Mouse (Mus musculus) adrenal gland, adult 18-20 months (tissue): Measurements from ENCODE around the gene Fuom. TPM values are rescaled to one million over a fixed set of nuclear protein-coding genes. Genes with fewer than 3 reads are reported as not detected.

Experiments used
- DNase-seq, 2 experiments: peaks; one replicate each; pipeline ENCODE4 v3.0.0; 2021 to 2022; ENCODE audit warnings: low spot score in 2 of 2
- total RNA-seq, 2 experiments: library from RNA; stranded (reverse); gene quantifications; 1 replicate in 1 of 2; 2 replicates in 1 of 2; pipeline ENCODE4 v1.2.3; 2021

Gene Fuom
- total RNA-seq, 2 experiments from 2014 or later: 55.7 to 64.0 TPM

DNA sequence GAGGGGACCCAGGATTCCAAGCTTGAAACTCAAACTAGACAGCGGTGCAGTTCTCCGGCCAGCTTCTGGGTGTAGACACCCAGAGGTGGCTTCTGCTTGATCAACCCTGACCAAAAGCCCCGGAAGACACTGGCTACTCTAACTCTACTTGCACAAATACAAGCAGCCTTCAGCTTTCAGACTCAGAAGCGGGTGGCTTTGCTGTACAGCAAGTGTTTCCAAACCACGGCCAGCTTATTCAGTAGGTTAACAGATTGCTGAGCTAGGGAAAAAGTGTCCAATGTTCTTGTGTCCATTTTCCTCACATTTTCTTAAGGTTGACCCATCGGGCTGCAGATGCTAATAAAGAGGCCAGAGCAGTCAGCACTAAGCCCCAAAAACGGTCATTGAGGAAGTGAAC lies 43.7 kb downstream of the Fuom start:
- no peak for DNase-seq

DNA sequence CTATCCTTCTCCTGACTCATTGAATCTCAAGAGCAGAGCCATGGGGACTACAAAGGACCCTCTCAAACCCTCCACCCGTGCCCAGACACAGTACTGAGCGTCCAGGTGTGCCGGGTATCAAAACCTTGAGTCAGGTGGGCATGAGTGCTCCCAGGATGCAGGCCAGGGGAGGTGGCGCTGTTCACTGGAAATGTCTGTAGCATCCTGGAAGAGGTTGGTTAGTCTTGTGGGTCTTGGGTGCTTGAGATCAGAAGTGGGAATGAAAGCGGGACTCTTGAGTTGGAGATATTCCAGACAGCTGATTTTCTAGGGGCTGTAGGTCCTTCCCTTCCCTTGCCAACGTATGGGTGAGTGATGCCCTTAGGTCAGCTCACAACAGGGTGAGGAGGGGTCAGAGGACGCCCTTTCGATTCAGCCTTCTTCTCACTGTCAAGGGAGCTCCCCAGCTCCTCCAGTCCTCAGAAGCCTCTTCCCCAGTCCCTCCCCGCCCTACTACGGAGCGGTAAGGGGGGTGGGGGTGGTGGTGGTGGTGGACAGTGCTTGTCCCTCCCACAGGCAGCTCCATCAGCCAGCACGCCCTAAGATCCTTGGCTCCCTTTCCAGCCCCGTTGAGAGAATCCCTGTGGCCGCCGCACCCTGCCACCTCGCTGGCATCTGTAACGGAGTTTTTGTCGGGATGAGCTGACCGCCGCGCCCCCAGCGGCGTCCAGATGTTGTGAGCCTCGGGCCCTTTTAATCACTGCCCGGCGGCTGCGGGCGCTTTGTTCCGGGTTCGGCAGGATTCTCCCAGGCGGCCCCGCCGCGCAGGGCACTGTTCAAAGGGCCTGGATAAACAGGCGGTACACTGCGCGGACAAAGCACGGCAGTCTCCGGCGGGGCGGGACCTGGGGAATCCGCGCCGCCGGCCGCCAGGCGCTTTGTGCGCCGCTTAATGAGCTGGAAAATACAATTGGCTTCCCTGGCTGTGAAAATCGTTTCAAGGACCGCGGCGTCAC lies 44.5 kb downstream of the Fuom start:
- DNase-seq: peak in 1 of 2 experiments; percentile 9

DNA sequence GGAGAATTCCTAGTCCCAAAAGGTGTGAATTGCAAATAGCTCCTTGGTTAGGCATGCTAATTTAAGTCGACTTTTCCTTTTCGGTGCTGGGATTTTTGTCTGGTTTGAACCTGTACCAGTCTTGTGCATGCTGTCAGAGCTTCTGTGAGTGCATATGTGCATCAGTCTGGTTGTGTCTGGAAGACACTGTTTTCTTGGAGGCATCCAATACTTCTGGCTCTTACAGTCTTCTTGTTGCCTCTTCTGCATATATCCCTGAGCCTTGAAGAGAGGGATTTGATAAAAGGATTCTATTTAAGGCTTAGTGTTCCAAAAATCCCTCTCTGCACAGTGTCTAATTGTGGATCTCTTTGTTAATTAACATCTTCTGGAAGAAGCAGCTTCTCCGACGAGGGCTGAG lies 48.1 kb downstream of the Fuom start:
- DNase-seq: no peak

DNA sequence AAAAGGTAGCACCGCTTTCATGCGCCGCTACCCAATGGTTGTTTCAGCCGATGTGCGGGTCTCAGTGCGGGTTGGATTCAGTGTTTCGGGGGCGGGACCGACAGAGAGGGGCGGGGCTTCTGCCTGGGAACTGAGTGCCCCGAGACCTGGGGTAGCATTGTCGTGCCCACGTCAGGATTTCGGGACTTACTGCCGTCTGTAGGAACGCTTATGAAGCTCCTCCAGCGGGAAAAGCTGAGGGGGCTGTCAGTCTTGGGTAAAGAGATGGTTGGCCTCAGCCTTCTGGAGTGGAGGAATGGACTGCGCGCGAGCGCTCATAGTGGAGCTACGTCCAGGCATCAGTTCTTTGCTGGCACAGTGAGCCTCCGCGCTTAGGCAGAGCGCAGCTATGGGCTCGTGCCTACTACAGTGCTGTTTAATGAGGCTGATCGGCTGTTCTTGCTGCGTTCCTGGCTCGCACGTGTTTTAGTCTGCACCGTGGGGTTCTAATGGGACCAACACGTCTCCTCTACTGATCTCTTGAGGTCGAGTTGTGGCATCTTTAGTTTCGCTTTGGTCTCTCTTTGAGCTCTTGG lies 53.0 kb downstream of the Fuom start:
- peak in 1 of 2 experiments; percentile 29 for DNase-seq

DNA sequence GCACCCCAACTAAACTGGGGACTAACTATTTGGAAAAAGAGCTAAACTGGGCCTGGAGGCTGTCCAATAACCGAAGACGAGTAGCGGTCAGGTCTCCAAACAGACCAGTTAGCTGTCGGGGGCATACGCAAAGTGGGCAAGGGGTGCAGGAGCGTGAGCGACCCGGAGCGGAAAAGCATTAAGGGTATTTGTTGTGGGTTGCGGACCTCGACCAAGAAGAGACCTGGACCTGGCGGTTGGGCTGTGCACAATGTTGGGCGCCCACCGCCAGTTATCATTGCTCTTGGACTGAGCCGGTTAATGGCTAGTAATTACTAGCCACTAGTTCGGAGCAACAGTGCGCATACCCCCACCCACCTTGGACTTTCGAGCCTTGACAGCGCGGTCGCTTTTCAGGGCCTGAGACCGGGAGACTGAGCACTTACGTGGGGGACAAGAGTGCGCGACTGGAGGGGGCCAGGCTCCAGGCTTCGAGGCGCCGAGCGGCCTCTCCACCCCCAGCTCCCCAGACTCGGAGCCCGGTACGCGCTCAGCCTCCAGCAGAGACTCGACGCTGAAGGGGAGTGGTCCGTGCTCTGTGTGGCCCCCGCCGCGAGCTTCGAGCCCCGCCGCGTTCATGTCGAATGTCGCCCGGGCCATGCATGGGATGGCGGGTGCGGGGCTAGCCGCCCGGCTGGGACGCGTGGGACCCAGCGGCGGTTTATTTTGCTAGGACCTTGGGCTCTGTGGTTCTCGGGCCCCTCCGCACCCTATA lies 53.7 kb downstream of the Fuom start, which contains the start of gene Msx3:
TSS of gene Msx3 (minus strand) at position 729 of the 754 bp plus-strand sequence.
- no peak for DNase-seq

DNA sequence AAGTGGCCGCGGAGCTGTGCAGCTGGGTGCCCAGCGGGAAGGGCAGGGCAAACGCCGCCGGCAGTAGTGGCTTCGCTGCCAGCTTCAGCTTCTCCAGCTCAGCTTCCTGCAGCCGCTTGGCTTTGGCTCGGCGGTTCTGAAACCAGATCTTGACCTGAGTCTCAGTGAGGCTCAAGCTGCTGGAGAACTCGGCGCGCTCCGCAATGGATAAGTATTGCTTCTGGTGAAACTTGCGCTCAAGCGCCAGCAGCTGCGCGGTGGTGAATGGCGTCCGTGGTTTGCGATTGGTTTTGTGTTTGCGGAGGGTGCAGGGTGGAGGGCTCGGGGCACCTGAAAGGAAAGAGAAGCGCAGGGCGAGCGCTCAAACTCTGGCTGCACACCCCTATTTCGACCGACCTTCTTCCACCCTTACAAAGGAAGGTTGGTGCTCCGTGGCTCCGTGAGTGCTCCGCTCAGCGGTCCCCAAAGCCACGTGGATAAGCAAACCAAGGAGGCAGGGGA lies 54.4 kb downstream of the Fuom start:
- no peak for DNase-seq

Other genes starting within 250 kb of the Fuom start
- gene Kndc1, start 207.7 kb downstream of the Fuom start, total RNA-seq: 1 to 10 TPM in 1 of 2 experiments, under 1 TPM in 1; 0.93 to 1.2 TPM
- not detected for gene Utf1, start 158.7 kb downstream of the Fuom start, total RNA-seq
- gene 6430531B16Rik, start 123.7 kb downstream of the Fuom start, total RNA-seq: not detected
- gene Adam8, start 109.9 kb downstream of the Fuom start, total RNA-seq: 1 to 10 TPM; 1.9 to 6.9 TPM
- 10 to 100 TPM; 16.3 to 23.5 TPM for gene Zfp511, start 66.0 kb downstream of the Fuom start, total RNA-seq
- 10 to 100 TPM; 18.5 to 22.8 TPM for gene Tubgcp2, start 65.8 kb downstream of the Fuom start, total RNA-seq
- gene Msx3, start 53.4 kb downstream of the Fuom start, total RNA-seq: not detected
- gene Caly, start 19.9 kb downstream of the Fuom start, total RNA-seq: 1 to 10 TPM; 6.2 to 7.5 TPM
- gene Prap1, start 9.0 kb downstream of the Fuom start, total RNA-seq: not detected
- 10 to 100 TPM; 15.1 to 16.8 TPM for gene Paox, start 13.4 kb upstream of the Fuom start, total RNA-seq
- 100 to 1,000 TPM; 472 to 511 TPM for gene Echs1, start 14.0 kb upstream of the Fuom start, total RNA-seq
- gene Mtg1, start 35.1 kb upstream of the Fuom start, total RNA-seq: 10 to 100 TPM; 28.6 to 31.4 TPM
- under 1 TPM; 0.58 to 0.80 TPM for gene Sprn, start 52.4 kb upstream of the Fuom start, total RNA-seq
- gene Olfr522, start 62.3 kb upstream of the Fuom start, total RNA-seq: not detected
- gene Olfr523, start 70.8 kb upstream of the Fuom start, total RNA-seq: not detected
- not detected for gene Olfr524, start 103.5 kb upstream of the Fuom start, total RNA-seq
- not detected for gene Cd163l1, start 115.8 kb upstream of the Fuom start, total RNA-seq
- not detected for gene 5830411N06Rik, start 144.8 kb upstream of the Fuom start, total RNA-seq
- gene Olfr525, start 218.4 kb upstream of the Fuom start, total RNA-seq: not detected
- gene Olfr527, start 231.6 kb upstream of the Fuom start, total RNA-seq: not detected